Mouse (Mus musculus) olfactory bulb, adult 2 months (tissue): ENCODE results near the gene Zc3h10.

Experiments used
- CTCF ChIP-seq: fragments of 200-500 bp; IDR thresholded peaks from 2 replicates; pipeline ENCODE4 v1.5.1; 2012; ENCODE audit warnings: low read depth, mild to moderate bottlenecking, low read length, moderate library complexity; ENCODE audit not compliant: insufficient read depth
- POLR2A ChIP-seq: fragments of 200-500 bp; IDR thresholded peaks from 2 replicates; pipeline ENCODE4 v1.6.1; 2012; ENCODE audit warnings: mild to moderate bottlenecking, low read depth, low read length, moderate library complexity; ENCODE audit not compliant: insufficient read depth

- TF ChIP-seq CTCF (no peak), POLR2A (no peak)
Measured at GRCm38 (mm10) chr10:128583644-128584043, 36.1 kb upstream of the Zc3h10 start.
